In genomic region chr14:98805066-98805465, GRCm38 (mm10) we compare ENCODE assay signal across 15 mouse cellular contexts.
DNase-seq lines count a peak whose midpoint lies in the region; ATAC-seq and TF ChIP-seq lines count a peak whose summit lies in the region.
"Had no signal": no experiment of that assay in that cellular context is flagged by ENCODE, and none has a peak within 500 bp of the region (broad histone marks: within the 10 kb centered on the region; RNA-seq: fewer than 3 reads in every experiment).

No protein-coding gene starts in this region.

- DNase-seq in frontal cortex, postnatal 25 days (ENCODE audit: low spot score in 2 of 2) = no peak
- DNase-seq in layer of hippocampus, postnatal 36 days = peak; percentile 3 to 31
- no peak for DNase-seq in layer of hippocampus, adult 9-10 months (ENCODE audit: low spot score)
- peak; percentile 6 for DNase-seq in right cerebral cortex, postnatal 14 days
- DNase-seq in midbrain, postnatal 0 days (ENCODE audit: low spot score) = no peak
- no peak for DNase-seq in c-Kit-positive CD71-positive TER-119-positive erythroid progenitor cells, embryonic 14.5 days (ENCODE audit: low spot score)
- DNase-seq: adrenal gland, postnatal 10 days; cerebellum, adult 18-20 months; gastrocnemius, postnatal 14 days; heart, postnatal 36 days had no signal

- H3K4me1 ChIP-seq in midbrain, postnatal 0 days (ENCODE audit: insufficient read depth, low read length) = no peaks in the 10 kb centered on the region
- H3K4me1 ChIP-seq: embryonic facial prominence, embryonic 10.5 days; hindbrain, embryonic 15.5 days had no signal

- ATAC-seq in frontal cortex, adult (ENCODE audit: low TSS enrichment) = peak; percentile 84
- ATAC-seq in midbrain, postnatal 0 days (ENCODE audit: low FRiP score) = no peak
- ATAC-seq: forebrain, embryonic 14.5 days had no signal

- H3K9ac ChIP-seq in midbrain, postnatal 0 days (replicated peaks; ENCODE audit: low read length, poor library complexity, severe bottlenecking) = no peak overlapping the region
- H3K9ac ChIP-seq: heart, embryonic 13.5 days; hindbrain, embryonic 15.5 days had no signal

- H3K36me3 ChIP-seq in midbrain, postnatal 0 days (ENCODE audit: insufficient read depth, low read length) = no peaks in the 10 kb centered on the region
- H3K36me3 ChIP-seq: embryonic facial prominence, embryonic 10.5 days; heart, embryonic 13.5 days; hindbrain, embryonic 15.5 days had no signal

- no peak overlapping the region for H3K4me3 ChIP-seq in midbrain, postnatal 0 days (ENCODE audit: low read depth, low read length)
- H3K4me3 ChIP-seq: embryonic facial prominence, embryonic 10.5 days; heart, embryonic 13.5 days; hindbrain, embryonic 15.5 days had no signal

- no peaks in the 10 kb centered on the region for H3K9me3 ChIP-seq in midbrain, postnatal 0 days (ENCODE audit: low read length)
- H3K9me3 ChIP-seq: embryonic facial prominence, embryonic 10.5 days; heart, embryonic 13.5 days; hindbrain, embryonic 15.5 days had no signal

- no peak overlapping the region for H3K4me2 ChIP-seq in midbrain, postnatal 0 days (ENCODE audit: low read depth, low read length, poor library complexity, severe bottlenecking)
- H3K4me2 ChIP-seq: heart, embryonic 13.5 days; hindbrain, embryonic 15.5 days had no signal

- no peak overlapping the region for H3K27ac ChIP-seq in midbrain, postnatal 0 days (ENCODE audit: low read depth, low read length)
- H3K27ac ChIP-seq: embryonic facial prominence, embryonic 10.5 days; heart, embryonic 13.5 days; hindbrain, embryonic 15.5 days had no signal

- WGBS in midbrain, postnatal 0 days = 70% methylated on average over 6 of the region's 6 CpGs

- no peaks in the 10 kb centered on the region for H3K27me3 ChIP-seq in midbrain, postnatal 0 days (ENCODE audit: insufficient read depth, low read length)
- H3K27me3 ChIP-seq: heart, embryonic 13.5 days; hindbrain, embryonic 15.5 days had no signal

- no peak for TF ChIP-seq CTCF in midbrain, postnatal 0 days (IDR thresholded peaks at IDR 0.05)

Comparison
In these comparisons a context has a peak if more than half of its experiments do, and no peak if none do; other contexts are left out.
1. DNase-seq: peak in layer of hippocampus, postnatal 36 days (2 of 2) and right cerebral cortex, postnatal 14 days (single experiment); none in frontal cortex, postnatal 25 days (0 of 2), layer of hippocampus, adult 9-10 months (single experiment), midbrain, postnatal 0 days (single experiment) and c-Kit-positive CD71-positive TER-119-positive erythroid progenitor cells, embryonic 14.5 days (single experiment).